Mouse (Mus musculus) ES-Bruce4 (cell line): Measurements from ENCODE around the gene Fyn.

Experiments
- CTCF ChIP-seq: IDR thresholded peaks from one replicate; pipeline ENCODE4 v1.8.1; 2011; ENCODE audit warnings: low read depth, low read length
- EP300 ChIP-seq: IDR thresholded peaks from 2 replicates; pipeline ENCODE4 v1.6.1; 2011; ENCODE audit warnings: low read depth, low read length; ENCODE audit not compliant: insufficient read depth

GRCm38 (mm10) chr10:39572672-39573051, 204.0 kb downstream of the Fyn start:
- TF ChIP-seq CTCF (no peak), EP300 (no peak)
